ENCODE assay signal across 17 mouse cellular contexts in genomic region chr3:153721525-153721924, GRCm38 (mm10). TPM values are rescaled to one million over a fixed set of nuclear protein-coding genes. Genes with fewer than 3 reads are reported as not detected.
DNase-seq lines count a peak whose midpoint lies in the region; TF ChIP-seq lines count a peak whose summit lies in the region.
"Had no signal": no experiment of that assay in that cellular context is flagged by ENCODE, and none has a peak within 500 bp of the region (broad histone marks: within the 10 kb centered on the region; RNA-seq: fewer than 3 reads in every experiment).

No protein-coding gene starts in this region.

- H3K27ac ChIP-seq in gastrocnemius, adult 2 months, result no peak overlapping the region
- H3K27ac ChIP-seq: forebrain, embryonic 12.5 days; hindbrain, embryonic 15.5 days; macrophage; stomach, embryonic 15.5 days had no signal

- H3K4me3 ChIP-seq in gastrocnemius, adult 2 months, result peak overlapping the region; percentile 15
- H3K4me3 ChIP-seq: forebrain, embryonic 12.5 days; hindbrain, embryonic 15.5 days; stomach, embryonic 15.5 days had no signal

- intact Hi-C loops in gastrocnemius, adult 2 months (cut with DNase I), result no loop called here

- no peak for TF ChIP-seq CTCF in gastrocnemius, adult 2 months (IDR thresholded peaks at IDR 0.05)

- DNase-seq in gastrocnemius, adult 2 months, result no peak
- no peak for DNase-seq in gastrocnemius, adult 8-10 months (ENCODE audit: low spot score in 2 of 2)
- peak; percentile 38 for DNase-seq in lung, postnatal 10 days
- DNase-seq in lung, postnatal 36 days, result no peak
- peak; percentile 43 for DNase-seq in liver
- no peak for DNase-seq in right cerebral cortex, postnatal 4 days
- no peak for DNase-seq in urinary bladder, postnatal 25 days (ENCODE audit: low spot score)
- DNase-seq: adrenal gland, postnatal 36 days; cerebellum, adult 2 months; gastrocnemius, postnatal 36 days; layer of hippocampus, postnatal 36 days; midbrain, embryonic 14.5 days; right cerebral cortex, adult 18-20 months had no signal

RNA-seq across cellular contexts. Expression of gene St6galnac3, which starts 3.4 kb away (rescaled TPM):
- 1 to 10 TPM; 1.3 to 2.6 TPM for total RNA-seq in gastrocnemius, adult 2 months (2021)
- 1 to 10 TPM in 2 of 4 experiments, under 1 TPM in 2; 0.92 to 2.0 (median 1.1) TPM for total RNA-seq in gastrocnemius, adult 8-10 months (2022)

Comparison
In these comparisons a context has a peak if more than half of its experiments do, and no peak if none do; other contexts are left out.
1. DNase-seq: peak in lung, postnatal 10 days (single experiment) and liver (single experiment); none in gastrocnemius, adult 2 months (single experiment), gastrocnemius, adult 8-10 months (0 of 2), lung, postnatal 36 days (single experiment), right cerebral cortex, postnatal 4 days (single experiment) and urinary bladder, postnatal 25 days (single experiment).